Mouse (Mus musculus): ENCODE measurements around the gene Aste1. TPM values are rescaled to one million over a fixed set of nuclear protein-coding genes. Genes with fewer than 3 reads are reported as not detected.

Gene Aste1
- polyA plus RNA-seq, 1 experiment from 2014 or later = 13.8 TPM

GRCm38 (mm10) chr9:105376411-105376810, 18.8 kb upstream of the Aste1 start:
- WGBS = 77% methylated on average over 7 of the region's 7 CpGs

GRCm38 (mm10) chr9:105376954-105377530, 18.1 kb upstream of the Aste1 start:
- no peaks in the 10 kb centered on the region for H3K27me3 ChIP-seq (ENCODE audit: control insufficient read depth, insufficient read depth, low read length)
- no peak for ATAC-seq (ENCODE audit: insufficient number of reproducible peaks, insufficient read depth, low FRiP score, low read depth)
- WGBS = 79% methylated on average over 7 of the region's 7 CpGs
- H3K4me1 ChIP-seq (ENCODE audit: control insufficient read depth, insufficient read depth, low read length) = no peaks in the 10 kb centered on the region
- no peak overlapping the region for H3K4me2 ChIP-seq (replicated peaks; ENCODE audit: low read depth, low read length)
- no peaks in the 10 kb centered on the region for H3K9me3 ChIP-seq (ENCODE audit: control insufficient read depth, low read depth, low read length)
- H3K27ac ChIP-seq (ENCODE audit: low read length) = no peak overlapping the region
- no peak overlapping the region for H3K4me3 ChIP-seq (ENCODE audit: low read depth, low read length)
- H3K36me3 ChIP-seq (ENCODE audit: control insufficient read depth, insufficient read depth, low read length) = no peaks in the 10 kb centered on the region
- H3K9ac ChIP-seq (replicated peaks; ENCODE audit: low read depth, low read length) = no peak overlapping the region

More at GRCm38 (mm10) chr9:105376411-105376810, 18.8 kb upstream of the Aste1 start:
- H3K4me1 ChIP-seq (ENCODE audit: control insufficient read depth, insufficient read depth, low read length) = no peaks in the 10 kb centered on the region
- ATAC-seq (ENCODE audit: insufficient number of reproducible peaks, insufficient read depth, low FRiP score, low read depth) = no peak
- no peaks in the 10 kb centered on the region for H3K27me3 ChIP-seq (ENCODE audit: control insufficient read depth, insufficient read depth, low read length)
- H3K36me3 ChIP-seq (ENCODE audit: control insufficient read depth, insufficient read depth, low read length) = no peaks in the 10 kb centered on the region
- H3K27ac ChIP-seq (ENCODE audit: low read length) = no peak overlapping the region
- H3K9ac ChIP-seq (replicated peaks; ENCODE audit: low read depth, low read length) = no peak overlapping the region
- H3K4me3 ChIP-seq (ENCODE audit: low read depth, low read length) = no peak overlapping the region
- no peak overlapping the region for H3K4me2 ChIP-seq (replicated peaks; ENCODE audit: low read depth, low read length)
- no peaks in the 10 kb centered on the region for H3K9me3 ChIP-seq (ENCODE audit: control insufficient read depth, low read depth, low read length)

DNA sequence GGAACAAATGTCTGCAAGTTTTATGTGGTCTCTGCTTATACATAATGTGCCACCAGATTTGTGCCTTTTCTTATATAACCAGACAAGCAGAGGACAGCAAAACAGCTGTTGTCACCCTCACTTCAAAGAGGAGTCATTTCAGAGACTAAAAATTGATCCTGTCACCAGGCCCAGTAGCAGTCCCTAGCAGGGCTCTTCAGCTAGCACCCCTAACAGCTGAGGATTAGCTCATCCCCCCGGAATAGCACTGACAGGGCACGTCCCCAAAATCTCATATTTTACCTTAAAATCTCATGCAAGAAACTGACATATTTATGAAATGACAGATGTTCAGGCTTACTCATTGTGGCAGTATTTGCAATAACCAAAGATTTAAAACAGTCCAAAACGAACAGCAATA, 17.6 kb upstream of the Aste1 start:
- no peaks in the 10 kb centered on the region for H3K27me3 ChIP-seq (ENCODE audit: control insufficient read depth, insufficient read depth, low read length)
- H3K9me3 ChIP-seq (ENCODE audit: control insufficient read depth, low read depth, low read length) = no peaks in the 10 kb centered on the region
- H3K36me3 ChIP-seq (ENCODE audit: control insufficient read depth, insufficient read depth, low read length) = no peaks in the 10 kb centered on the region
- WGBS = 74% methylated on average over 3 of the region's 3 CpGs
- H3K4me3 ChIP-seq (ENCODE audit: low read depth, low read length) = no peak overlapping the region
- H3K27ac ChIP-seq (ENCODE audit: low read length) = no peak overlapping the region
- ATAC-seq (ENCODE audit: insufficient number of reproducible peaks, insufficient read depth, low FRiP score, low read depth) = no peak
- H3K4me1 ChIP-seq (ENCODE audit: control insufficient read depth, insufficient read depth, low read length) = no peaks in the 10 kb centered on the region
- no peak overlapping the region for H3K4me2 ChIP-seq (replicated peaks; ENCODE audit: low read depth, low read length)
- H3K9ac ChIP-seq (replicated peaks; ENCODE audit: low read depth, low read length) = no peak overlapping the region

GRCm38 (mm10) chr9:105379533-105380145, 15.6 kb upstream of the Aste1 start:
- Histone ChIP-seq H3K36me3 (ENCODE audit: control insufficient read depth, insufficient read depth, low read length) (no peaks in the 10 kb centered on the region), H3K9ac (replicated peaks; ENCODE audit: low read depth, low read length) (no peak overlapping the region), H3K4me3 (ENCODE audit: low read depth, low read length) (no peak overlapping the region), H3K9me3 (ENCODE audit: control insufficient read depth, low read depth, low read length) (no peaks in the 10 kb centered on the region), H3K4me2 (replicated peaks; ENCODE audit: low read depth, low read length) (no peak overlapping the region), H3K27ac (ENCODE audit: low read length) (no peak overlapping the region), H3K27me3 (ENCODE audit: control insufficient read depth, insufficient read depth, low read length) (no peaks in the 10 kb centered on the region), H3K4me1 (ENCODE audit: control insufficient read depth, insufficient read depth, low read length) (no peaks in the 10 kb centered on the region)
- ATAC-seq (ENCODE audit: insufficient number of reproducible peaks, insufficient read depth, low FRiP score, low read depth) = no peak
- 84% methylated on average over 8 of the region's 8 CpGs for WGBS

- Histone ChIP-seq H3K27me3 (ENCODE audit: control insufficient read depth, insufficient read depth, low read length) (no peaks in the 10 kb centered on the region), H3K4me2 (replicated peaks; ENCODE audit: low read depth, low read length) (no peak overlapping the region), H3K4me1 (ENCODE audit: control insufficient read depth, insufficient read depth, low read length) (no peaks in the 10 kb centered on the region), H3K9me3 (ENCODE audit: control insufficient read depth, low read depth, low read length) (no peaks in the 10 kb centered on the region), H3K27ac (ENCODE audit: low read length) (no peak overlapping the region), H3K36me3 (ENCODE audit: control insufficient read depth, insufficient read depth, low read length) (no peaks in the 10 kb centered on the region), H3K4me3 (ENCODE audit: low read depth, low read length) (no peak overlapping the region), H3K9ac (replicated peaks; ENCODE audit: low read depth, low read length) (no peak overlapping the region)
- no peak for ATAC-seq (ENCODE audit: insufficient number of reproducible peaks, insufficient read depth, low FRiP score, low read depth)
- WGBS = 78% methylated on average over 5 of the region's 5 CpGs
Observed at GRCm38 (mm10) chr9:105387403-105387802, 7.8 kb upstream of the Aste1 start.

DNA sequence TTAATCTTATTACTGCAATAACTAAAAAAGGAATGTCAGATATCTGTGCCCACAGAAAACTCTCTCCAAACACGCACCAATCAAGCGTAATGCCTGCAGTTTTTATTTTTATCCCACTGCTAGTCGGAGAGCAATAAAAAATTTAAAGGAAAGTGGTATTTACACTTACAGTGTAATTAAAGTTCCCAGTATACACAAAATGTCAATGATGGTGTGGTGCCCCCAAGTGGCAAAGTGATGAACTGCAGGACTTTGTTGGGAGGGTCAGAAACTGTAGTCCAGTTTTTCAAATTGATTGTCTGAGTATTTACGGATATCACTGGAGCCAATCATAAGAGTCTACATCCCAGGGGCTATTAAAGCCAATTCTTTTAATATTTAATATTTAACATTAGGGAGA, 5.9 kb upstream of the Aste1 start:
- Histone ChIP-seq H3K4me2 (replicated peaks; ENCODE audit: low read depth, low read length) (no peak overlapping the region), H3K36me3 (ENCODE audit: control insufficient read depth, insufficient read depth, low read length) (no peaks in the 10 kb centered on the region), H3K27ac (ENCODE audit: low read length) (no peak overlapping the region), H3K27me3 (ENCODE audit: control insufficient read depth, insufficient read depth, low read length) (no peaks in the 10 kb centered on the region), H3K9me3 (ENCODE audit: control insufficient read depth, low read depth, low read length) (no peaks in the 10 kb centered on the region), H3K4me3 (ENCODE audit: low read depth, low read length) (no peak overlapping the region), H3K4me1 (ENCODE audit: control insufficient read depth, insufficient read depth, low read length) (no peaks in the 10 kb centered on the region), H3K9ac (replicated peaks; ENCODE audit: low read depth, low read length) (no peak overlapping the region)
- WGBS = 9% methylated on average over 4 of the region's 4 CpGs
- no peak for ATAC-seq (ENCODE audit: insufficient number of reproducible peaks, insufficient read depth, low FRiP score, low read depth)

DNA sequence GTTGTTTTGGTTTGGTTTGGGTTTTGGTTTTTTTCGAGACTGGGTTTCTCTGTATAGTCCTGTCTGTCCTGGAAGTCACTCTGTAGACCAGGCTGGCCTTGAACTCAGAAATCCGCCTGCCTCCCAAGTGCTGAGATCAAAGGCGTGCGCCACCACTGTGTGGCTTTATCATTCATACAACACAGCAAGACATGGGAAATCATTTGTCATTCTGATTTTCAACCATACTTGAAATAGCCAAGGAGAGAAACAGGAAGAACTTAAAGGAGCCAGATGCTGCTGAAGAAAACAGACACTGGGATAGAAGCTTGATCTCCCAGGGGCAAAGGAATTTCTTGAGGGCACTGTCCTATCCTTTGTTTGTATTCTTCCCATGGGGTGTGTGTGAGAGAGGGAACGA, 4.6 kb upstream of the Aste1 start:
- Histone ChIP-seq H3K9me3 (ENCODE audit: control insufficient read depth, low read depth, low read length) (no peaks in the 10 kb centered on the region), H3K4me1 (ENCODE audit: control insufficient read depth, insufficient read depth, low read length) (no peaks in the 10 kb centered on the region), H3K4me2 (replicated peaks; ENCODE audit: low read depth, low read length) (no peak overlapping the region), H3K4me3 (ENCODE audit: low read depth, low read length) (no peak overlapping the region), H3K27me3 (ENCODE audit: control insufficient read depth, insufficient read depth, low read length) (no peaks in the 10 kb centered on the region), H3K36me3 (ENCODE audit: control insufficient read depth, insufficient read depth, low read length) (no peaks in the 10 kb centered on the region), H3K27ac (ENCODE audit: low read length) (no peak overlapping the region), H3K9ac (replicated peaks; ENCODE audit: low read depth, low read length) (no peak overlapping the region)
- no peak for ATAC-seq (ENCODE audit: insufficient number of reproducible peaks, insufficient read depth, low FRiP score, low read depth)
- WGBS = 50% methylated on average over 5 of the region's 5 CpGs

DNA sequence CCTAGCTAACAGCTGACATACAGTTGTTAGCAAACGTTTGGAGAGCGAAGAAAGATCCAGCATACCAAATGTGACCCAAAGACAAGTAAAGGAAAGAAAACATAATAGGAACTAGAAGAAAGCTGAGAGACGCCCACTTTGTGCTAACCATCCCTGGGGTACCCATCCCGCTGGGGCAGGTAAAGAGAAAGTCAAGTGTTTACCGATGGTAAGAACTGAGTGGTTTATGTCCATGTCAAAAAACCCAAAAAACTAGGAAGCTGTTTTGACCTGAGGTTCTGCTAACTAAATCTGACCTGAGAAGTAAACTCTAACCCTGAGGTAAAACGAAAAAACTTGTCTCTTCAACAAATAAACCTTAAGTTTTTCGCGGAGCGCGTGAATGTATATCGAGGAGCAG, 472 bp upstream of the Aste1 start:
- no peak for ATAC-seq (ENCODE audit: insufficient number of reproducible peaks, insufficient read depth, low FRiP score, low read depth)
- Histone ChIP-seq H3K36me3 (ENCODE audit: control insufficient read depth, insufficient read depth, low read length) (peaks cover 7% of the 10 kb centered on the region), H3K27me3 (ENCODE audit: control insufficient read depth, insufficient read depth, low read length) (no peaks in the 10 kb centered on the region), H3K9ac (replicated peaks; ENCODE audit: low read depth, low read length) (no peak overlapping the region), H3K27ac (ENCODE audit: low read length) (no peak overlapping the region), H3K4me2 (replicated peaks; ENCODE audit: low read depth, low read length) (peak overlapping the region; percentile 69), H3K9me3 (ENCODE audit: control insufficient read depth, low read depth, low read length) (no peaks in the 10 kb centered on the region), H3K4me1 (ENCODE audit: control insufficient read depth, insufficient read depth, low read length) (0 out of 2 replicates have a peak, but pooled peaks cover 3% of the 10 kb centered on the region), H3K4me3 (ENCODE audit: low read depth, low read length) (peak overlapping the region; percentile 64)
- WGBS = 16% methylated on average over 11 of the region's 11 CpGs

GRCm38 (mm10) chr9:105408549-105408948, 13.4 kb downstream of the Aste1 start:
- no peak overlapping the region for H3K4me2 ChIP-seq (replicated peaks; ENCODE audit: low read depth, low read length)
- no peaks in the 10 kb centered on the region for H3K27me3 ChIP-seq (ENCODE audit: control insufficient read depth, insufficient read depth, low read length)
- H3K36me3 ChIP-seq (ENCODE audit: control insufficient read depth, insufficient read depth, low read length) = peaks cover 27% of the 10 kb centered on the region
- no peak overlapping the region for H3K27ac ChIP-seq (ENCODE audit: low read length)
- ATAC-seq (ENCODE audit: insufficient number of reproducible peaks, insufficient read depth, low FRiP score, low read depth) = no peak
- H3K9me3 ChIP-seq (ENCODE audit: control insufficient read depth, low read depth, low read length) = no peaks in the 10 kb centered on the region
- H3K4me1 ChIP-seq (ENCODE audit: control insufficient read depth, insufficient read depth, low read length) = no peaks in the 10 kb centered on the region
- 85% methylated on average over 6 of the region's 6 CpGs for WGBS
- H3K9ac ChIP-seq (replicated peaks; ENCODE audit: low read depth, low read length) = no peak overlapping the region
- no peak overlapping the region for H3K4me3 ChIP-seq (ENCODE audit: low read depth, low read length)
